Mouse (Mus musculus): Measurements from ENCODE around the gene Atp1b2.

Atp1b2 gene

GRCm38 (mm10) chr11:69606832-69607231 lies 1.1 kb upstream of the Atp1b2 start:
- no peak for DNase-seq (ENCODE audit: low read depth)

- peak; percentile 23 for DNase-seq (ENCODE audit: low read depth)
Observed at GRCm38 (mm10) chr11:69606491-69606795, 701 bp upstream of the Atp1b2 start.

DNA sequence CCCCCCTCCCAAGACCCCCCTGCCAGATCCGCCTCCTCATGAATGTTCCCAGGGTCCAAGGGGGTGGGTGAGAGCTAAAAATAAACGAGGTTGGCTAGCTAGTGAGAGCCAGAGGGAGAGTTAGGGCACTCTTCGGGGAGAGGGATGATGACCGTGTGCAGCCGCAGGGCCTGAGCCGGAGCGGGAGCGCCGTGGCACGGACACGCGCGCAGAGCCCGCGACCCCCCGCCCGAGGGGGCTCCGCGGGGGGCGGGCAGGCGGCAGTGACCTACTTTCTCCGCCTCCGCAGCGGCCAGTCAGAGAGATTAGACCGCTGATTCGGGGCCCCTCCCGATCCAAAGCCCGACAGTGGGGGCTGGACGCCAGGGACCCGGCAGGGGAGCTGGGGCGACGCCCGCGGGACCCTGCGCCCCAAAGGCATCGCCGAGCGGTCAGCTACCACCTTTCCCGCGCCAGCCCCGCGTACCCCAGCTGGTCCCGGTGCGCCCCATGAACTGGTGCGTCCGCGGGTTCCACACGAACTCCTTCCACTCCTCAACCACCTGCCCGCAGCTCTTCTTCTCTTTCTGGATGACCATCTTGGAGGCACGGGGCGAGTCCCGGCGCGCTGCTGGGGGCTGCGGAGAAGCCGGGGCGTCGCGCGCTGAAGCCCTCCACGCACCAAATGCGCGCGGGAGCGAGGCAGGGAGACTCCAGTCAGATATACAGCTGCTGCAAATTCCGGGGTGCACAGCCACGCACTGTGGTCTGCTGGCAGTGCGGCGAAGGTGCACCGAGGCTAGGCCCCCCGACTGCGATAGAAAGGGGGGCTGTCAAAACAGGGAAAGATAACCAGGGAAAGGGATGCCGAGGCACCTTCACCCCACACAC lies 712 bp downstream of the Atp1b2 start:
- DNase-seq (ENCODE audit: low read depth) = peak; percentile 38

GRCm38 (mm10) chr11:69604347-69604746 lies 1.4 kb downstream of the Atp1b2 start:
- DNase-seq (ENCODE audit: low read depth) = no peak

- DNase-seq (ENCODE audit: low read depth) = no peak
Observed at GRCm38 (mm10) chr11:69603516-69603915, 2.2 kb downstream of the Atp1b2 start.

GRCm38 (mm10) chr11:69601768-69602167 lies 4.0 kb downstream of the Atp1b2 start:
- no peak for DNase-seq (ENCODE audit: low read depth)

DNA sequence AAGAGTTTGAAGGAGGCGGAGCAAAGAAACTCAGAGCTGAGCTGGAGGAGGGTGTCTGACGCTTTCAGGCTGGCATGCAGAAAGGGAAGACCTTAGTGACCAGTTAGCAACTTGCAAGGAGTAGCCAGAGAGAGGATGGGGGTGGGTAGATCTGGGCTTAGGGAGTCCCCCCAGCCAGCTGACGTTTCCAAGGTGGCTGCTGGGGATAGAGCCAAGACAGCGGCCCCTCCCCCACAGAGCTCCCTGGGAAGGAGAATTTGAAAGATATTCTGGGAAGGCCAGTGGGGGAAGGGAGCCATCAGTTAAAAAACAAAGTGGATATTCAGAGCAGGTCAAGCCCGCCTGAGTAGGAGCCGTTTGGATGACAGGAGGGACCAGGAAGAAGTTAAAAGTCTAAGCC lies 5.6 kb downstream of the Atp1b2 start:
- no peak for DNase-seq (ENCODE audit: low read depth)

GRCm38 (mm10) chr11:69599436-69599835 lies 6.3 kb downstream of the Atp1b2 start:
- DNase-seq (ENCODE audit: low read depth) = no peak

DNA sequence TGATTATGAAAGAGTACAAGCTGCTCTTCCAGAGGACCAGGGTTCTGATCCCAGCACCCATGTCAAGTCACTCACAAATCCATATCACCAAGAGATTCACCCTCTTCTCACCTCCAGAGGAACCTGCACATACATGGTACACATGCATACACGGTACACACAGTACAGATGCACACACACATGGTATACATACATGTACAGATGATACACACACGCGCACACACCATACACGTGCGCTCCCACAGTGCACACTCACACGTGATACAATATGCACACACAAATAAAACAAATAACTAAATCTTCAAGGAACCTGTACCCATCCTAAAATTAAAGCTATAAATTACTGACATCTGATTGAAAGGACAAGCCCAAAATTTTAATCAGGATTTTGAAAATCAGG lies 10.9 kb downstream of the Atp1b2 start:
- no peak for DNase-seq (ENCODE audit: low read depth)

DNA sequence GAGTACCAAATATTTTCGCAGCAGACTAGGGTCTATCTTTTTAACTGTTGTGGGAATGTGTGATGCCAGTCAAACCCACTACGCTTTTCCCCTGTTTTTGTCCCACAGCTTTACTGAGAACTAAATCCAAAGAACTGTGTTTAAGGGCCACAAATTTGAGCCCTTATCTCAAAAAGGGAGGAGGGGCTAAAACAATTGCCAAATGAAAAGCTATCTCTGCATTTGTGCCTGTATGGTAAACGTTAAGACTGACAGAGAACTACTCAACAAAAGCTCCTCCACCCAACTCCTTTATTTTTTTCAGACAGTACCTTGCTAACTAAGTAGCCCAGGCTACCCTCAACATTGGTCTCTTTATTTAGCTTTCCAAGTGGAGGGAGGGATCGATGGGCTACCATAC lies 12.9 kb downstream of the Atp1b2 start:
- no peak for DNase-seq (ENCODE audit: low read depth)

GRCm38 (mm10) chr11:69591899-69592637 lies 13.7 kb downstream of the Atp1b2 start:
- no peak for DNase-seq (ENCODE audit: low read depth)

- DNase-seq (ENCODE audit: low read depth) = no peak
Observed at GRCm38 (mm10) chr11:69591424-69591823, 14.3 kb downstream of the Atp1b2 start.

DNA sequence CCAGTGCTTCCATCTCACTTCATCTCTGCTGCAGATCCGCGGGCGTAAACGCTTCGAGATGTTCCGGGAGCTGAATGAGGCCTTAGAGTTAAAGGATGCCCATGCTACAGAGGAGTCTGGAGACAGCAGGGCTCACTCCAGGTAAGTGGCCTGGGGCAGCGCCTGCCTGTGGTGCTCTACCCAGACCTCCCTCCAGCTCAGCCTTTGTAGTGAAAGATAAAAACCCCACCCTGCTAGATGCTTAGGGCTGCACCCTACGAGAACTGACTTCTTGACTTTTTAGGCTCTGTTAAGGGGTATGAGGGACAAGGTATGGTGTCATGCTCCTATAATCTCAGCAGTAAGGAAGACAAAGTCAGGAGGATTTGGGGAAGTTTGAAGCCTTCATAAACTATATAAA lies 15.1 kb downstream of the Atp1b2 start:
- no peak for DNase-seq (ENCODE audit: low read depth)

- DNase-seq (ENCODE audit: low read depth) = no peak
Observed at GRCm38 (mm10) chr11:69589207-69589834, 16.4 kb downstream of the Atp1b2 start.

GRCm38 (mm10) chr11:69585718-69586325 lies 19.9 kb downstream of the Atp1b2 start:
- DNase-seq (ENCODE audit: low read depth) = no peak

DNA sequence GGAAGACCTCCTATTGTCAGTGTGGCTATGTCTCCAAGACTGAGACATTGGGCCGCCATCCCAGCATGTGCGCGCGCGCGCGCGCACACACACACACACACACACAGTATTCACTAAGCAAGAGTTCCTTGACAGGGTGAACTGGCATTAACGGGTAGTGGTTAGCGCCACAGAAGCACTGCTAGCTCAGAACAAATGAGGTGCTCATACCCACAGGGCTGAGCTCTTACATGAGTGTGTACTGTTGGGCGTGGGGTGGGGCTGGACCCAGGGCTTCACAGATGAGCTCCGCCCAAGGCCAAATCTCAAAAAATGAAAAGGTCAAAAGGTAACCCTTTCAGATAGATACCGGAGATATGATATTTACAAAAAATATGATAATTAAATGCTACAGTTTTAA lies 20.8 kb downstream of the Atp1b2 start:
- no peak for DNase-seq (ENCODE audit: low read depth)

- DNase-seq (ENCODE audit: low read depth) = no peak
Observed at GRCm38 (mm10) chr11:69584008-69584407, 21.7 kb downstream of the Atp1b2 start.

DNA sequence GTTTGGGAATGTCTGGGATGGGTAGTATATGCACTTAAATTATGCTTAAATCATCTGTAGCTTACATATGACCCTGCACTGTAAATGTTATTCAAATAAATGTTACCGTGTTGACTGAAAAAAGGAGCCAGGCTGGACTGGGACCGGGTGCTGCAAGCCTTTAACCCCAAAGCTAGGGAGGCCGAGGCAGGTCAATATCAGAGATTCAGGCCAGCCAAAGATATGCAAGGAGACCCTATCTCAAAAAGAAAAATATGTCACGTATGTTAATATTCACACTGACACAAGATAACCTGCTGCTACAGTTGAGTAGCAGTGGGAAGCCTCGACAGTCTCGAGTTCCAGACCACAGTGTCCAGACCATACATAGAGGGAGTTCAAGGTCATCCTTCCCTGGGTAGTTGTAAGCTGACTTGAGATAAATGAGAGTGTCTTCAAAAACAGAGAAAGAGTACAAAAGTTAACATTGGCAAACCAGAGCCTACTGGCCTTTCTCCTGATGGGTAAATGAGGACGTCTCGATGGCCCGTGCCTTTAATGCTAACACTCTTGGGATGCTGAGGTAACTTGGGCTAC lies 23.4 kb downstream of the Atp1b2 start:
- DNase-seq (ENCODE audit: low read depth) = no peak

DNA sequence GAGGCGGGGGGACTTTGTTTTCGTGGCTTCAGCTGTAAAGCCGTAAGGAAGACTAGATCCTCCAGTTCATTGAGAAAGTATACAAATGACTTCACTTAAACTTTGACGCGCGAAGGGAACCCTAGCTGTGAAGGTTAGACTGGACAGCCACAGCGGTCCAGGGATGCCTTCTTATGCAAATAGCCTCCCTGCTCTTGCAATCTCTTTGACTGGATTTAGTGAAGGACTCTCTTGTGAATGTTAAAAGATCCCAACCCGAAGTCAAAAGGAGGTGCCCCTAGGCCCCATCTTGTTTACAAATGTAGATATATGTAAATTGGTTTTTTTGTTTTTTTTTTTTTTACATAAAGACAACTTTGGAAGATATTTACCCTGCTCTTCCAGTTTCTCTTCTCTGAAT lies 23.9 kb downstream of the Atp1b2 start:
- no peak for DNase-seq (ENCODE audit: low read depth)

GRCm38 (mm10) chr11:69581147-69581688 lies 24.5 kb downstream of the Atp1b2 start:
- peak; percentile 88 for DNase-seq (ENCODE audit: low read depth)

GRCm38 (mm10) chr11:69580572-69581146 lies 25.1 kb downstream of the Atp1b2 start:
- no peak for DNase-seq (ENCODE audit: low read depth)

GRCm38 (mm10) chr11:69580091-69580514 lies 25.6 kb downstream of the Atp1b2 start, which contains the start of the genes Wrap53 and Trp53:
Gene Wrap53, minus strand, starts transcription at chr11:69580255.
Gene Trp53, plus strand, starts transcription at chr11:69580359.
- DNase-seq (ENCODE audit: low read depth) = peak; percentile 93

Measured in naive thymus-derived CD4-positive, alpha-beta T cell, adult 2 months (primary cell).